Mouse (Mus musculus): Measurements from ENCODE around the gene Cdc37l1. TPM values are rescaled to one million over a fixed set of nuclear protein-coding genes. Genes with fewer than 3 reads are reported as not detected.

The Cdc37l1 gene
- polyA plus RNA-seq (2014; fragmentation: Nextera tagmentation; extraction: Ambion mirVana), result 51.2 and 51.6 TPM in 2 replicates

- H3K4me1 ChIP-seq (ENCODE audit: control insufficient read depth, insufficient read depth, low read length), result peaks cover 4% of the 10 kb centered on the region; the same call in 1 of the 2 replicates
- peaks cover 5% of the 10 kb centered on the region for H3K36me3 ChIP-seq (ENCODE audit: control insufficient read depth, insufficient read depth, low read length)
- H3K27ac ChIP-seq (ENCODE audit: low read length), result peak within 1 kb of the TSS; percentile 82
- WGBS, result under 1% methylated on average over 37 of the region's 37 CpGs
- peak; percentile 98 for ATAC-seq (ENCODE audit: insufficient number of reproducible peaks, insufficient read depth, low FRiP score, low read depth)
- H3K9ac ChIP-seq (replicated peaks; ENCODE audit: low read depth, low read length), result peak within 1 kb of the TSS; percentile 80
- no peaks in the 10 kb centered on the region for H3K27me3 ChIP-seq (ENCODE audit: control insufficient read depth, insufficient read depth, low read length)
- H3K4me2 ChIP-seq (replicated peaks; ENCODE audit: low read depth, low read length), result peak within 1 kb of the TSS; percentile 73
- H3K4me3 ChIP-seq (ENCODE audit: low read depth, low read length), result peak within 1 kb of the TSS; percentile 87
- no peaks in the 10 kb centered on the region for H3K9me3 ChIP-seq (ENCODE audit: control insufficient read depth, low read depth, low read length)
Observed at GRCm38 (mm10) chr19:28990194-28990589, at the start of gene Cdc37l1. Cdc37l1 (plus strand) TSS chr19:28990352.

- H3K9ac ChIP-seq (replicated peaks; ENCODE audit: low read depth, low read length), result no peak overlapping the region
- no peak for ATAC-seq (ENCODE audit: insufficient number of reproducible peaks, insufficient read depth, low FRiP score, low read depth)
- H3K27me3 ChIP-seq (ENCODE audit: control insufficient read depth, insufficient read depth, low read length), result no peaks in the 10 kb centered on the region
- no peak overlapping the region for H3K27ac ChIP-seq (ENCODE audit: low read length)
- no peak overlapping the region for H3K4me3 ChIP-seq (ENCODE audit: low read depth, low read length)
- H3K4me2 ChIP-seq (replicated peaks; ENCODE audit: low read depth, low read length), result no peak overlapping the region
- no peaks in the 10 kb centered on the region for H3K9me3 ChIP-seq (ENCODE audit: control insufficient read depth, low read depth, low read length)
- WGBS, result 70% methylated on average over 4 of the region's 4 CpGs
- no peaks in the 10 kb centered on the region for H3K36me3 ChIP-seq (ENCODE audit: control insufficient read depth, insufficient read depth, low read length)
- H3K4me1 ChIP-seq (ENCODE audit: control insufficient read depth, insufficient read depth, low read length), result 0 out of 2 replicates have a peak, but pooled peaks cover 6% of the 10 kb centered on the region
Observed at GRCm38 (mm10) chr19:28941271-28941670, 48.9 kb upstream of the Cdc37l1 start.

- Histone ChIP-seq H3K36me3 (ENCODE audit: control insufficient read depth, insufficient read depth, low read length) (no peaks in the 10 kb centered on the region), H3K4me3 (ENCODE audit: low read depth, low read length) (no peak overlapping the region), H3K9me3 (ENCODE audit: control insufficient read depth, low read depth, low read length) (no peaks in the 10 kb centered on the region), H3K4me2 (replicated peaks; ENCODE audit: low read depth, low read length) (no peak overlapping the region), H3K27ac (ENCODE audit: low read length) (no peak overlapping the region), H3K9ac (replicated peaks; ENCODE audit: low read depth, low read length) (no peak overlapping the region), H3K4me1 (ENCODE audit: control insufficient read depth, insufficient read depth, low read length) (no peaks in the 10 kb centered on the region), H3K27me3 (ENCODE audit: control insufficient read depth, insufficient read depth, low read length) (no peaks in the 10 kb centered on the region)
- no peak for ATAC-seq (ENCODE audit: insufficient number of reproducible peaks, insufficient read depth, low FRiP score, low read depth)
- WGBS, result 46% methylated on average over 4 of the region's 4 CpGs
Observed at GRCm38 (mm10) chr19:28946782-28947181, 43.4 kb upstream of the Cdc37l1 start.

- no peak for ATAC-seq (ENCODE audit: insufficient number of reproducible peaks, insufficient read depth, low FRiP score, low read depth)
- no peaks in the 10 kb centered on the region for H3K4me1 ChIP-seq (ENCODE audit: control insufficient read depth, insufficient read depth, low read length)
Observed at GRCm38 (mm10) chr19:28947311-28947710, 42.8 kb upstream of the Cdc37l1 start.

GRCm38 (mm10) chr19:28951251-28951650 lies 38.9 kb upstream of the Cdc37l1 start:
- no peak overlapping the region for H3K4me3 ChIP-seq (ENCODE audit: low read depth, low read length)
- no peaks in the 10 kb centered on the region for H3K27me3 ChIP-seq (ENCODE audit: control insufficient read depth, insufficient read depth, low read length)
- H3K27ac ChIP-seq (ENCODE audit: low read length), result no peak overlapping the region
- no peaks in the 10 kb centered on the region for H3K9me3 ChIP-seq (ENCODE audit: control insufficient read depth, low read depth, low read length)
- no peak for ATAC-seq (ENCODE audit: insufficient number of reproducible peaks, insufficient read depth, low FRiP score, low read depth)
- H3K36me3 ChIP-seq (ENCODE audit: control insufficient read depth, insufficient read depth, low read length), result no peaks in the 10 kb centered on the region
- 86% methylated on average over 5 of the region's 5 CpGs for WGBS
- H3K4me1 ChIP-seq (ENCODE audit: control insufficient read depth, insufficient read depth, low read length), result no peaks in the 10 kb centered on the region
- no peak overlapping the region for H3K9ac ChIP-seq (replicated peaks; ENCODE audit: low read depth, low read length)
- no peak overlapping the region for H3K4me2 ChIP-seq (replicated peaks; ENCODE audit: low read depth, low read length)

More at GRCm38 (mm10) chr19:28947311-28947710, 42.8 kb upstream of the Cdc37l1 start:
- Histone ChIP-seq H3K27ac (ENCODE audit: low read length) (no peak overlapping the region), H3K27me3 (ENCODE audit: control insufficient read depth, insufficient read depth, low read length) (no peaks in the 10 kb centered on the region), H3K9me3 (ENCODE audit: control insufficient read depth, low read depth, low read length) (no peaks in the 10 kb centered on the region), H3K9ac (replicated peaks; ENCODE audit: low read depth, low read length) (no peak overlapping the region), H3K4me3 (ENCODE audit: low read depth, low read length) (no peak overlapping the region), H3K4me2 (replicated peaks; ENCODE audit: low read depth, low read length) (no peak overlapping the region), H3K36me3 (ENCODE audit: control insufficient read depth, insufficient read depth, low read length) (no peaks in the 10 kb centered on the region)
- 46% methylated on average over 2 of the region's 2 CpGs for WGBS

- WGBS, result 55% methylated on average over 3 of the region's 3 CpGs
- Histone ChIP-seq H3K4me3 (ENCODE audit: low read depth, low read length) (peak overlapping the region; percentile 77; the same call in 1 of the 2 replicates), H3K27me3 (ENCODE audit: control insufficient read depth, insufficient read depth, low read length) (no peaks in the 10 kb centered on the region), H3K9me3 (ENCODE audit: control insufficient read depth, low read depth, low read length) (no peaks in the 10 kb centered on the region), H3K4me2 (replicated peaks; ENCODE audit: low read depth, low read length) (peak overlapping the region; percentile 84; the same call in 1 of the 2 replicates), H3K4me1 (ENCODE audit: control insufficient read depth, insufficient read depth, low read length) (peaks cover 5% of the 10 kb centered on the region; the same call in 1 of the 2 replicates), H3K36me3 (ENCODE audit: control insufficient read depth, insufficient read depth, low read length) (no peaks in the 10 kb centered on the region), H3K27ac (ENCODE audit: low read length) (no peak overlapping the region), H3K9ac (replicated peaks; ENCODE audit: low read depth, low read length) (no peak overlapping the region)
- no peak for ATAC-seq (ENCODE audit: insufficient number of reproducible peaks, insufficient read depth, low FRiP score, low read depth)
Observed at GRCm38 (mm10) chr19:28963113-28963512, 27.0 kb upstream of the Cdc37l1 start.

- H3K27ac ChIP-seq (ENCODE audit: low read length), result no peak overlapping the region
- 3% methylated on average over 4 of the region's 4 CpGs for WGBS
- ATAC-seq (ENCODE audit: insufficient number of reproducible peaks, insufficient read depth, low FRiP score, low read depth), result no peak
Observed at GRCm38 (mm10) chr19:28963513-28963841, 26.7 kb upstream of the Cdc37l1 start.

GRCm38 (mm10) chr19:28963842-28964551 lies 26.2 kb upstream of the Cdc37l1 start, which contains the start of gene Plpp6:
Plpp6 (plus strand) TSS chr19:28963953.
- H3K9ac ChIP-seq (replicated peaks; ENCODE audit: low read depth, low read length), result peak within 1 kb of the TSS; percentile 49
- no peaks in the 10 kb centered on the region for H3K9me3 ChIP-seq (ENCODE audit: control insufficient read depth, low read depth, low read length)
- peak; percentile 86 for ATAC-seq (ENCODE audit: insufficient number of reproducible peaks, insufficient read depth, low FRiP score, low read depth)
- peak within 1 kb of the TSS; percentile 77 for H3K4me3 ChIP-seq (ENCODE audit: low read depth, low read length)
- H3K4me1 ChIP-seq (ENCODE audit: control insufficient read depth, insufficient read depth, low read length), result peaks cover 5% of the 10 kb centered on the region; the same call in 1 of the 2 replicates
- peak within 1 kb of the TSS; percentile 63 for H3K27ac ChIP-seq (ENCODE audit: low read length)
- peak within 1 kb of the TSS; percentile 84 for H3K4me2 ChIP-seq (replicated peaks; ENCODE audit: low read depth, low read length)
- no peaks in the 10 kb centered on the region for H3K27me3 ChIP-seq (ENCODE audit: control insufficient read depth, insufficient read depth, low read length)
- under 1% methylated on average over 71 of the region's 73 CpGs for WGBS
- no peaks in the 10 kb centered on the region for H3K36me3 ChIP-seq (ENCODE audit: control insufficient read depth, insufficient read depth, low read length)

More at GRCm38 (mm10) chr19:28963513-28963841, 26.7 kb upstream of the Cdc37l1 start:
- Histone ChIP-seq H3K27me3 (ENCODE audit: control insufficient read depth, insufficient read depth, low read length) (no peaks in the 10 kb centered on the region), H3K4me2 (replicated peaks; ENCODE audit: low read depth, low read length) (peak overlapping the region; percentile 84), H3K4me3 (ENCODE audit: low read depth, low read length) (peak overlapping the region; percentile 77), H3K36me3 (ENCODE audit: control insufficient read depth, insufficient read depth, low read length) (no peaks in the 10 kb centered on the region), H3K4me1 (ENCODE audit: control insufficient read depth, insufficient read depth, low read length) (peaks cover 5% of the 10 kb centered on the region; the same call in 1 of the 2 replicates), H3K9me3 (ENCODE audit: control insufficient read depth, low read depth, low read length) (no peaks in the 10 kb centered on the region), H3K9ac (replicated peaks; ENCODE audit: low read depth, low read length) (peak overlapping the region; percentile 49; the same call in 1 of the 2 replicates)

Data from stomach, embryonic 14.5 days (tissue).